Mouse (Mus musculus) left cerebral cortex, adult 2 months (tissue): ENCODE results near the gene Atp6v1b1. TPM values are rescaled to one million over a fixed set of nuclear protein-coding genes. Genes with fewer than 3 reads are reported as not detected.
"Not testable (repeated sequence)": the region's sequence is repeated elsewhere in the genome, so short reads cannot be mapped to it uniquely, and the experiment has no call there.

ENCODE experiments used
- DNase-seq, 2 experiments: peaks; one replicate each; pipeline ENCODE4 v3.0.0; 2021 to 2022; ENCODE audit warnings: low spot score in 2 of 2, mixed read lengths in 1 of 2; ENCODE audit errors: extremely low spot score in 1 of 2
- H3K27ac ChIP-seq: fragments of 200-600 bp; 2 replicates; pipeline ENCODE4 v1.8.1; 2022
- H3K4me3 ChIP-seq: fragments of 200-600 bp; 2 replicates; pipeline ENCODE4 v1.8.1; 2022
- CTCF ChIP-seq: fragments of 200-600 bp; IDR thresholded peaks from 2 replicates; pipeline ENCODE4 v1.8.1; 2022; ENCODE audit warnings: antibody characterized with exemption, mild to moderate bottlenecking, moderate library complexity
- intact Hi-C: fragments of 180-260 bp; cut with DNase I; formaldehyde crosslinking; loops from one replicate; pipeline ENCODE4 v1.15.1; 2025
- total RNA-seq, 2 experiments: library from RNA; stranded (reverse); gene quantifications; 2 replicates each; pipeline ENCODE4 v1.2.3; 2021

Atp6v1b1 gene
- total RNA-seq, 2 experiments from 2014 or later, result 0.20 TPM; not detected in 1

DNA sequence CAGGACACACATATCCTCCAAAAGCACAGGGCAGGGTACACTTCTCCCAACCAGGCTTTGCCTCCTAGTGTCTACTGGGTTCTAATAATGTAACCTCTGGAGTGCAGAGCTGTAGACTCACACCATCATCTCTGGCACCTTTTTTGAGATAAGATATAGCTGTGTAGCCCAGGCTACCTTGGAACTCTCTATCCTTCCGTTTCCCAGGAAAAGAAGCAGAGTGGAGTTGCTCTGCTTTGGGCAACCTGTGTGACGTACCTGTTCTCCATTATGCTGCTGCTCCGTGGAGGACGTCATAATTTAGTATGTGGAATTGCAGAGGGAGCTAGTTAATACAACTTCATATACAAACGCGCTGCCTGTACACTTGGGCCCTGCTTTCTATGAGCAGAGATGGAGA is 19.6 kb downstream of the Atp6v1b1 start, which contains the start of gene Ankrd53:
Ankrd53 (plus strand) TSS at position 301 of the 400 bp plus-strand sequence.
- TF ChIP-seq CTCF, result no peak
- no peak for DNase-seq
- H3K4me3 ChIP-seq, result no peak within 1 kb of the TSS
- H3K27ac ChIP-seq, result no peak within 1 kb of the TSS
- intact Hi-C loops, result no loop called here

DNA sequence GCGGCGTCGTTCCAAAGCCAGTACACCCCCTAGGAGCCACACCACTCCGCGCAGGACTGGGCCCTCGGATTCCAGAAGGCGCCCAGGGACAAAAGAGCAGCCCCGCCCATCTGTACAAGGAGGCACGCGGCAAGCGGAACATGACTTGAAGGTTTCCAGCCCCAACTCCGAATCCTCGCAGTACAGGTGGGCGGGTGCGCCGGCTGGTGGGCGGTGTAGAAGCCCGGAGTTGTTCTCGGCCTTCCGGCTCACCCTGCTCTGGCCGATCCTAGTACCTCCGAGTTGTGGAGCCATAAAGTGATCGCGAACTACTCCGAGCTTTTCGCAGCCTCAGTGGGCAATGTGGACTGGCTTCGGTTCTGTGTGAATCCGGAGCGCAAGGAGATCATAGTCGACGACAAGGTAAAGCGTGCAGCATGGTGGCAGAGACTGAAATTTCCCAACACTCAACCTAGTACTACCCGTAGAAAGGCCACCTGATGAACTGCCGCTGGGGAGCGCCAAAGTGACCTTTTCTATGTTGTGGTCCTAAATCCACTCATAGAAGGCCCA is 20.2 kb downstream of the Atp6v1b1 start:
- TF ChIP-seq CTCF, result no peak; the same call in 1 of the 2 replicates
- intact Hi-C loops, result no loop called here
- H3K27ac ChIP-seq, result no peak overlapping the region
- no peak overlapping the region for H3K4me3 ChIP-seq
- no peak for DNase-seq

DNA sequence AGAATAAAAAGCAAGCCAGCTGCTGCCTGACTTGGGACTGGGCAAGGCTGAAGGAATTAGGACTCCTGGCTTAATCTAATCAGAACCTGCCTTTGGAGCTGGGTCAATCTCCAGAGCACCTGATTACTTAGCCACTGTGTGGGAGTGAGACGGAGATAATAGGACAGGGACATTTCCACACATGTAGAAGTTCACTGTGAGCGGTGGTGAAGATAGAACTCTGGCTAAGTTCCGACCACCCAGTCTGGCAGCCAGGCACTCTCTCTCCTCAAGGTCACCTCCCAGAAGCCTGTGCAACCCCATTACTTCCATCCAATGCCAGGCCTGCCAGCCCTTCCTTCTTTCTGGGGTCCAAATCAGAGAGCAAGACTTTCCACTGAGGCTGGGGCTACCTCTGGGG is 24.2 kb downstream of the Atp6v1b1 start:
- no peak for TF ChIP-seq CTCF
- DNase-seq, result no peak
- H3K4me3 ChIP-seq, result no peak overlapping the region
- no peak overlapping the region for H3K27ac ChIP-seq
- intact Hi-C loops, result no loop called here

DNA sequence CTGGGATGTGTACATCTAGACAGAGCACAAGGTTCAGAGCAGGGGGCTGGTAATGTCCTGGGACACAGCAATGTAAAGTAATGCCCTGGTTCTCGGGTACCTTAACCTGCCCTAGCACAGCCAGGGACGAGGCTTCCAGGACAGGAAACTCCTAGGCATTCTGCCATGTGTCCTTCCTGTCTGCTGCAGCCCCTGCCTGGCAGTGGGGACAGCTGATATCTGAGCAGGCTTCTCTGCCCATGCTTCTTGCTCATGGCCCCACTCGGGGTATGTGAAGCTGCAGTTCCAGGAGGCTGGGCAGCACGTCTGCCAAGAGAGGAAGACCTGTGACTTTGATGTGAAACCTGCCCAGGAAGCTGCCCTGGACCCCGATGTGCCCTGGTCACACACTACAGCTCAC is 25.7 kb downstream of the Atp6v1b1 start:
- no peak for TF ChIP-seq CTCF
- no peak overlapping the region for H3K27ac ChIP-seq
- no peak overlapping the region for H3K4me3 ChIP-seq
- no peak for DNase-seq
- intact Hi-C loops, result no loop called here

DNA sequence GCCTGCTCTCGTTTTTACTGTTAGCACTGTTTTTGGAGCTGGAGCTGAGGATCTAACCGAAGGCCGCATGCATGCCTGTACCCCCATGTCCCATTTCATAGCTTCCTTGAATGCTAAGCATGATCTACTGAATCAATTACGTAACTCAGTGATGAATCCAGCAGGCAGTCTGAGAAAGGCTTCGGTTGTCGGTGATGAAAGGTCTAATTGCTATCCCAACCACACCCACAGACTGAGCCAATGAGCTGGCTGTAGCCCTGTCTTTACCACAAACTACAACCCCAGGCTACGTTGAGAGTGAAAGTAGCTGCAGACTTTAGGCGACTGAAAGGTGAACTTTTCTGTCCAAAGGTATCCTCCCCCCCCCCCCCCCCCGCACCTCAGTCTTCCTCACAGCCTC is 31.3 kb downstream of the Atp6v1b1 start:
- DNase-seq, result no peak
- Histone ChIP-seq H3K27ac (no peak overlapping the region), H3K4me3 (peak overlapping the region; percentile 30)
- no peak for TF ChIP-seq CTCF
- intact Hi-C loops, result loop anchor here (10.0 kb wide), 1 partner anchor 449 kb away; the partner anchor contains the start of genes Mob1a and Mthfd2

DNA sequence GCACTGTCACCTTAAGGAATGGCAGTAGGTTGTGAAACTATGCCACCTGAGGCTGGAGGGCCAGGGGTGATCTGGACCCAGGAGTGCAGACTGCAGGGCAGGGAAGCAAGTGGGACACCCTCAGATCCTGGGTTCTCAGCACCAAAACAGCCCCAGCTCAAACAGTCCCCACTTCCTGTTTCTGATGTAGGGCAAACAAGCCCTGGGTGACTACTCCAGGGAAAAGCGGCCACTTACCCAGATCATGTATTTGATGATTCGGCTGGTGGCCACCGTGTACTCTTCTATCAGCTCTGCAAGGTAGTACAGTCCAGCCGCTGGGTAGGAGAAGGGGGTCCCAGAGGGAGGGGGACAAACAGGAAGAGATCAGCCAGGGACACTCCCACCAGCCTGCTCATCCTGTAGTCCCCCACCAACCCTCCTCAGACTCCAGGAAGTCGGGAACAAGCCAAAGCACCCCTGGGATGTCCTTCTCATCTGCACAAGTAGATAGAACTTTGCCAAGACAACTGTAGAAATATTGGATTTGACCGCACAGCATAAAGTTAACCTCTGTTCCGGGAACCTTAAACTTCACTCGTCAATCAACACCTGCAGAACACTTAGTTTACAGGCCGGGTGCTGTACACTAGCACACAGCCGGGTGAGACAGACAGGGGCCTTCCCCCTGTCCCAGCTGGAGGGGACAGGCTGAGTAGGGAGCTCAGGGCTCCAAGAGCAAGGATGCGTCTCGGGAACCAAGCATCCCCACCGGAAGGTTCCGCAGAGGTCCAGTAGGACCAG is 32.2 kb downstream of the Atp6v1b1 start:
- TF ChIP-seq CTCF, result no peak
- intact Hi-C loops, result loop anchor here (5.0 to 10.0 kb wide), 2 partner anchors 137 to 450 kb away; partner anchors contain the start of genes Mob1a and Mthfd2
- no peak for DNase-seq
- Histone ChIP-seq H3K27ac (peak overlapping the region; percentile 90), H3K4me3 (peak overlapping the region; percentile 97)

DNA sequence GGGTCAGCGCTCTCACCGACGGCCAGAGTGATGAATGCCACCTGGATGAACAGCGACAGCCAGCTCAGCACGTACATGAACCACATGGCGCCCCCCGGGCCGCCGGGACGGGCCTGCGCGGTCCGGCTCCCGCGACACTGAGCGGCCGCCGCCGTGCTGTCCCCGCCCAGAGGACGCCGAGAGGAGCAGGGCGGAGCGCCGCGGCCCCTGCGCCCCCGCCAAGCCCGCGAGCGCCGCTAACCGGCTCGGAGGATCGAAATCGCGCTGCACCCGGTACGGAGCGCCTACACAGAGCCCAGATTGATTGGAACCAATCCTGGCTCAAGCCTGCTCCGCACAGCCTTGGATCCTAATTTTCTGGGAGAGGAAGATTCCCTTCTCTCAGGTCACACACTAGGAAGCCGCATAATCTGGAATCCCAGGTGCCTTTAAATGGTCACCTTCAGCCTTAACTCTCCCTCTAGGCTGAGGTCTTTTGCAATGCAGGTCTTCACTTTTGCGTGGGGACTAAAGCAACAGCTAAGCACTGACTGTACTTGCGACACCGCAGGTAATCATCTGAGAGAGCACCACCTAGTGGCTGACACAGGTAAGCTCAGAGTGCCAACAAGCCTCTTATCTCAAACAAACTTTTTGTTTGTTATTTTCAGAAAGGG is 33.0 kb downstream of the Atp6v1b1 start, which contains the start of gene Tex261:
Tex261 (minus strand) TSS at position 176 of the 656 bp plus-strand sequence.
- TF ChIP-seq CTCF, result peak; percentile 70
- intact Hi-C loops, result loop anchor here (5.0 to 10.0 kb wide), 2 partner anchors 137 to 451 kb away; partner anchors contain the start of genes Mob1a and Mthfd2

DNA sequence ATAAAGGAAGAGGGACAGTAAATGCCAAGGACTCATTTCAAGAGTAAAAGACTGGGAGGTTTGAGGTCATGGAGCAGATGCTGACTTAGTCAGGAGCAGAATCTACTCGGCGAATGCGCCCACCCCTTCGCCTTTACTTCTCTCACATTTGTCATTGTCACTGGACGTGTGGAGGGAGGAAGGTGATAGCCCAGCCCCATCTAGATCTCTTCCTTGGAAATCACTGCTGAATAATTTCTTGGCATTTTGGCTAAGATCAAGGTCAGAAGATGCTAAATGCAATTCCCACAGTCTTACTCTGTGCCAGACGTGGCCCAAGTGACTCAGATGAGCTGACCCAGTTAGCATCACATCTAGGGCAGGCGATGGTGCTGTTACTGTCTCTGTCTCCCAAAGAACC is 35.5 kb downstream of the Atp6v1b1 start:
- no peak for DNase-seq
- Histone ChIP-seq H3K27ac (no peak overlapping the region), H3K4me3 (no peak overlapping the region)
- intact Hi-C loops, result loop anchor here (5.0 to 10.0 kb wide), 2 partner anchors 134 to 454 kb away; partner anchors contain the start of genes Mob1a and Mthfd2
- no peak for TF ChIP-seq CTCF

More for the DNA sequence above, 33.0 kb downstream of the Atp6v1b1 start, which contains the start of gene Tex261:
- peak; percentile 92 for DNase-seq
- Histone ChIP-seq H3K27ac (peak within 1 kb of the TSS; percentile 90), H3K4me3 (peak within 1 kb of the TSS; percentile 97)

DNA sequence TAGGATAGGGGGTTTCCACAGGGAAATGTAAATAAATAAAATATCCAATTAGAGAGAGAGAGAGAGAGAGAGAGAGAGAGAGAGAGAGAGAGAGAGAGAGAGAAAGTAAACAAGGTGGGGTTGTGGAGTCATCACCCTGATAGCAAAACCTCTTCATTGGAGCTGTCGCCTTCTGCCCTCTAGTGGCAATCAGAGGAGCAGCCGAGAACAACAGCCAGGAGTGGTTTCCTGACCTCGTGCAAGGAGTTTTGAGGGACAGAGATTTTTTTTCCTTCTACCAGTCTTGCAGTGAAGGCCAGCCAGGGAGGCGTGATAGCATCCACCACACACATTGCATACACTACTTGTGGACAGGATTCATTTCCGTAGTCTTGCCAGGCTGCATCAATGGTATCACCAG is 36.2 kb downstream of the Atp6v1b1 start:
- intact Hi-C loops, result loop anchor here (5.0 to 10.0 kb wide), 2 partner anchors 133 to 454 kb away; partner anchors contain the start of genes Mob1a and Mthfd2
- DNase-seq, result no peak
- TF ChIP-seq CTCF, result peak; percentile 73
- H3K4me3 ChIP-seq, result no peak overlapping the region
- no peak overlapping the region for H3K27ac ChIP-seq

DNA sequence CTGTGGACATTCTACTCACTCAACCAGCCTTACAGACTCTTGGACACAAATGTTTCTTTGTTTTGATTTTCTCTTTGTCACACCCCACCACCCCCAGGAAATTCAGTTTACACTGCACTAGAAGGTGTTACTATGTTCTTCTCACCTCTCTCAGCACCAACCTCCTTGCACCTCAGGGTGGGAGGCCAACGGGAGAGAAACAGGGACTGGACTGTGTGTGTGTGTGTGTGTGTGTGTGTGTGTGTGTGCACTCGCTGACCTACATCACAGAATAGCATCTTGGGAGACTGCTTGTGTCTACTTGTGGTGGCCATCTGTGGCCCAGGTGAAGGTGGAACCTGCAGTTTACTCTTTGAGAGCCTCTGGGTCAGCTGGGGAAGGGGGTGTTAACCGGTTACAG is 43.6 kb downstream of the Atp6v1b1 start:
- Histone ChIP-seq H3K4me3 (no peak overlapping the region), H3K27ac (no peak overlapping the region)
- DNase-seq, result no peak
- TF ChIP-seq CTCF, result no peak
- intact Hi-C loops, result no loop called here

DNA sequence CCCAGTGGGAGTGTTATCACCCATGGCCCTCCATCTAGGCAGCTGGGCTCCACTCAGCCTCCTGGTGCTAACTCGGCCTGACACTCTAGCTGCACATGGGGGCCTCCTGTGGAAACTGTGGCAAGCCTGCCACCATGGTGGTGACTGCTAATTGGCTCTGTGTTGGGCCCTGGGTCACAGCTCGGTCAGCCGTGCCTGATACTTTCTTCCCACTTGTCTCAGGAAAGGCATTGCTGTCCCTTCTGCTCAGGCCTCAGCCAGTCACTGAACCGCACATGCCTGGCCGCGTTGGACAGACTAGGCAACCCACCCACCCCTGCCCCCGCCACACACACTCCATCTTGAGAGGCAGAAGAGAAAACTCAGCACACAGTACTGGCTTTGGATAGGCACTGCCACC is 45.8 kb downstream of the Atp6v1b1 start:
- no peak for TF ChIP-seq CTCF
- H3K27ac ChIP-seq, result no peak overlapping the region
- no peak overlapping the region for H3K4me3 ChIP-seq
- DNase-seq, result no peak
- intact Hi-C loops, result no loop called here

DNA sequence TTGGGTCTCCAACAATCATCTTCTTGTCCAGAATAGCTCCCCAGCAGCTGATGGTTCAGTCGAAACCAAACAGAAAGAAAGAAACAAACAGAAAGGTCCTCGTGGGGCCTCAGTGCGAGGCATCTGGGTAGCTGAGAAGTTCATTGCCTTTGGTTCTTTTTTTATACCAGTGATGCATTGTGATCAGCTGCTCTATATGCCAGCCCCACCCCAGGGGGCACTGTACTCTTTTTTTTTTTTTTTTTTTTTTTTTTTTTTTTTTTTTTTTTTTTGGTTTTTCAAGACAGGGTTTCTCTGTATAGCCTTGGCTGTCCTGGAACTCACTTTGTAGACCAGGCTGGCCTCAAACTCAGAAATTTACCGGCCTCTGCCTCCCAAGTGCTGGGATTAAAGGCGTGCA is 47.7 kb downstream of the Atp6v1b1 start:
- intact Hi-C loops, H3K4me3 ChIP-seq, H3K27ac ChIP-seq: not testable (repeated sequence)

More for the DNA sequence above, 47.7 kb downstream of the Atp6v1b1 start:
- DNase-seq, result not testable (repeated sequence)
